Mouse (Mus musculus): ENCODE measurements at regions not wholly inside any gene's neighbourhood (a gene's known extent, or its start where the extent isn't known, plus 50 kb on each side); places are given as distances from the start of the nearest gene placed in this dataset.

DNA sequence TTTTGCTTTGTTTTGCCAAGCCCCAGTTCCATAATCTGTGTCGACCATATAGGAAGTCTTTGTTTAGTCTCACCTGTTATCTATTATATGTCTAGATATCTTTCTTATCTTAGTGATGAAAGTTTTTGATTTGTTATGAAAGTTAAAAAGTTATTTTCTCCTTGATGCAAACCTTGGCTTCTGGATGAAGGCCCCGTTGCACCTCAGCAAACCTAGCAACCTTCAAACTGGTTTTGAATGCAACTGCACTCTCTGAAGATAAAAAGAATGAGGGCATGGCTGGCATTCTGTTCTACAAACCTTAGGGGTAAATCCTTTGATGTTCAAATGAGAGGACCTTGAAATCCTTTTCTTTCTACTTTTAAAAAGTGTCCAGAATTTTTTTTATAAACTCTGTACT lies 837.0 kb upstream of the Ppp6c start:
- DNase-seq: peak; percentile 8 to 12

DNA sequence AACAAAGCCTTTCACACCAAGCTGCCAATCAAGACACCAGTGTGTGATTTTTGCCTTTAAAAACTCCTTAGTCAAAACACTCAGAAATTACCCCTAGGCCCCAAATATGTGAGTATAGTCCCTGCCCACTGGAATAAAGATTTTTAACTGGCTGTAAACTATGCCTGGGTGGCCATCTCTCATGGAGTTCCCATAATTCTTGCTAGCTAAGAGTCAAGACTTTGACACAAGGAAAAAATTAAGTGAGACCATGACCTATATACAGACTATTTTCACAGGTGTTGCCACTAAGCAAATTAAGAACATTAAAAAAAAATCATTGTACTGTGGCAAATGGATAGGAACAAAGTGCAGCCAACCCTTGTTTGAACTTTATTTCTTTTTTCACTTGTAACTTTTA lies 827.3 kb upstream of the Ppp6c start:
- DNase-seq: no peak
